Mouse (Mus musculus) ES-E14 (cell line): Measurements from ENCODE around the gene Rreb1.

ENCODE experiments used
- CHD2 ChIP-seq: IDR thresholded peaks from 2 replicates; pipeline ENCODE4 v1.6.1; 2014; ENCODE audit warnings: mild to moderate bottlenecking, low read depth, low read length, inconsistent platforms
- HCFC1 ChIP-seq: IDR thresholded peaks from 2 replicates; pipeline ENCODE4 v1.6.1; 2012; ENCODE audit warnings: low read length, inconsistent platforms, borderline replicate concordance; ENCODE audit not compliant: insufficient read depth
- MAFK ChIP-seq: IDR thresholded peaks from 2 replicates; pipeline ENCODE4 v1.6.1; 2014; ENCODE audit warnings: mild to moderate bottlenecking, low read depth, low read length, inconsistent platforms; ENCODE audit not compliant: insufficient read depth

- no peak for TF ChIP-seq MAFK
- no peak for TF ChIP-seq HCFC1
- no peak for TF ChIP-seq CHD2
These were observed 142.5 kb downstream of the Rreb1 start for GRCm38 (mm10) chr13:37920727-37921126.
